Comparison of ENCODE assay signal across 18 mouse cellular contexts in genomic region chr13:11869486-11869885, GRCm38 (mm10).
"Had no signal": no experiment of that assay in that cellular context is flagged by ENCODE, and none has a peak within 500 bp of the region (broad histone marks: within the 10 kb centered on the region; RNA-seq: fewer than 3 reads in every experiment).

No protein-coding gene starts in this region.

- H3K27me3 ChIP-seq: lung, embryonic 15.5 days; midbrain, embryonic 12.5 days; neural tube, embryonic 13.5 days; neural tube, embryonic 15.5 days had no signal

- H3K27ac ChIP-seq: lung, embryonic 15.5 days; midbrain, embryonic 10.5 days; midbrain, embryonic 12.5 days; neural tube, embryonic 13.5 days; neural tube, embryonic 15.5 days had no signal

- H3K4me1 ChIP-seq: lung, embryonic 15.5 days; midbrain, embryonic 10.5 days; midbrain, embryonic 12.5 days; neural tube, embryonic 13.5 days; neural tube, embryonic 15.5 days had no signal

- ATAC-seq: lung, postnatal 0 days; midbrain, embryonic 16.5 days had no signal

- DNase-seq: lung, adult 18-20 months; lung, postnatal 14 days; lung, postnatal 4 days; right cerebral cortex, adult 18-20 months; right cerebral cortex, postnatal 25 days; right cerebral cortex, postnatal 4 days; spleen, adult 18-20 months; thymus, adult 18-20 months; thymus, postnatal 14 days; thymus, postnatal 36 days had no signal

- H3K9me3 ChIP-seq: lung, embryonic 15.5 days; midbrain, embryonic 10.5 days; midbrain, embryonic 12.5 days; neural tube, embryonic 13.5 days; neural tube, embryonic 15.5 days had no signal

- H3K4me2 ChIP-seq: lung, embryonic 15.5 days; midbrain, embryonic 12.5 days; neural tube, embryonic 13.5 days; neural tube, embryonic 15.5 days had no signal

- H3K4me3 ChIP-seq: lung, embryonic 15.5 days; midbrain, embryonic 10.5 days; midbrain, embryonic 12.5 days; myocyte; neural tube, embryonic 13.5 days; neural tube, embryonic 15.5 days had no signal

- H3K36me3 ChIP-seq: lung, embryonic 15.5 days; midbrain, embryonic 10.5 days; midbrain, embryonic 12.5 days; neural tube, embryonic 13.5 days; neural tube, embryonic 15.5 days had no signal

- H3K9ac ChIP-seq: lung, embryonic 15.5 days; midbrain, embryonic 12.5 days; neural tube, embryonic 13.5 days; neural tube, embryonic 15.5 days had no signal
